Mouse (Mus musculus) intestine, embryonic 16.5 days (tissue): ENCODE data around the gene Ccz1. TPM values are rescaled to one million over a fixed set of nuclear protein-coding genes. Genes with fewer than 3 reads are reported as not detected.
"Not testable (repeated sequence)": the region's sequence is repeated elsewhere in the genome, so short reads cannot be mapped to it uniquely, and the experiment has no call there.

Experiments
- ATAC-seq: fragments of 200-750 bp; cut with Nextera tagmentation; 2 replicates; pipeline ENCODE4 v1.8.0; 2017; ENCODE audit warnings: moderate TSS enrichment, moderate library complexity
- H3K27ac ChIP-seq: fragments of 300-500 bp; sonication (generic); 2 replicates; pipeline ENCODE4 v1.5.1; 2014; ENCODE audit warnings: mild to moderate bottlenecking, low read length
- H3K27me3 ChIP-seq: fragments of 300-500 bp; sonication (generic); replicated peaks from 2 replicates; pipeline ENCODE4 v1.6.1; 2014; ENCODE audit warnings: low read length, control low read depth, mixed read lengths; ENCODE audit not compliant: control insufficient read depth, insufficient read depth
- H3K36me3 ChIP-seq: fragments of 300-500 bp; sonication (generic); 2 replicates; pipeline ENCODE4 v1.6.1; 2014; ENCODE audit warnings: low read length, control low read depth; ENCODE audit not compliant: control insufficient read depth, insufficient read depth
- H3K4me1 ChIP-seq: fragments of 300-500 bp; sonication (generic); 2 replicates; pipeline ENCODE4 v1.6.1; 2014; ENCODE audit warnings: low read length, control low read depth, mixed read lengths; ENCODE audit not compliant: control insufficient read depth, insufficient read depth
- H3K4me2 ChIP-seq: fragments of 300-500 bp; sonication (generic); 2 replicates; pipeline ENCODE4 v1.6.1; 2014; ENCODE audit warnings: low read depth, low read length, control low read depth
- H3K4me3 ChIP-seq: fragments of 300-500 bp; sonication (generic); 2 replicates; pipeline ENCODE4 v1.5.1; 2014; ENCODE audit warnings: mild to moderate bottlenecking, low read length
- H3K9ac ChIP-seq: fragments of 300-500 bp; sonication (generic); 2 replicates; pipeline ENCODE4 v1.6.1; 2014; ENCODE audit warnings: low read depth, low read length
- H3K9me3 ChIP-seq: fragments of 300-500 bp; sonication (generic); 2 replicates; pipeline ENCODE4 v1.6.1; 2016; ENCODE audit warnings: low read length, control low read depth; ENCODE audit not compliant: control insufficient read depth
- WGBS: fragments of 180-500 bp; shearing (Covaris S2); extraction: QIAGEN DNeasy Blood & Tissue Kit; methylation state at CpG from one replicate; pipeline ENCODE4 v1.1.7; 2014; 5-methylcytosine and 5-hydroxymethylcytosine counted together
- polyA plus RNA-seq: library from polyadenylated mRNA; unstranded; fragments of >200 nt; fragmentation: Nextera tagmentation; extraction: Ambion mirVana; gene quantifications from 2 replicates; pipeline ENCODE4 v1.2.1, GENCODE M21; 2015

Gene Ccz1
- polyA plus RNA-seq, 1 experiment from 2014 or later, result 74.2 TPM

DNA sequence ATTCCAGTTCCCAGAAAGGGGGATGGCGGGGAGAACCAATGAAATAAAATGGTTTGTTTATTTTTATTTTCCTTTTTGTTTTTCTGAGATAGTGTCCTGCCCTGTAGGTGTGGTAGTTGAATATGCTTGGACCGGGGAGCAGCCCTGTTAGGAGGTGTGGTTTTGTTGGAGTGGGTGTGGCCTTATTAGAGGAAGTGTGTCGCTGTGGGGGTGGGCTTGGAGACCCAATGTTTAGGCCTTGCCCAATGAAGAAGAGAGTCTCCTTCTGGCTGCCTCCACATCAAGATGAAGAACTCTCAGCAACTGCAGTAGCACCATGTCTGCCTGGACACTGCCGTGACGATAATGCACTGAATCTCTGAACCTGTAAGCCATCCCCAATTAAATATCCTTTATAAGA, 25.2 kb upstream of the Ccz1 start:
- Histone ChIP-seq H3K4me2 (no peak overlapping the region), H3K27me3 (no peaks in the 10 kb centered on the region), H3K4me3 (no peak overlapping the region), H3K4me1 (no peaks in the 10 kb centered on the region), H3K36me3 (no peaks in the 10 kb centered on the region), H3K9ac (no peak overlapping the region), H3K9me3 (no peaks in the 10 kb centered on the region), H3K27ac (no peak overlapping the region)
- ATAC-seq, result no peak
- 92% methylated on average over 5 of the region's 5 CpGs for WGBS

DNA sequence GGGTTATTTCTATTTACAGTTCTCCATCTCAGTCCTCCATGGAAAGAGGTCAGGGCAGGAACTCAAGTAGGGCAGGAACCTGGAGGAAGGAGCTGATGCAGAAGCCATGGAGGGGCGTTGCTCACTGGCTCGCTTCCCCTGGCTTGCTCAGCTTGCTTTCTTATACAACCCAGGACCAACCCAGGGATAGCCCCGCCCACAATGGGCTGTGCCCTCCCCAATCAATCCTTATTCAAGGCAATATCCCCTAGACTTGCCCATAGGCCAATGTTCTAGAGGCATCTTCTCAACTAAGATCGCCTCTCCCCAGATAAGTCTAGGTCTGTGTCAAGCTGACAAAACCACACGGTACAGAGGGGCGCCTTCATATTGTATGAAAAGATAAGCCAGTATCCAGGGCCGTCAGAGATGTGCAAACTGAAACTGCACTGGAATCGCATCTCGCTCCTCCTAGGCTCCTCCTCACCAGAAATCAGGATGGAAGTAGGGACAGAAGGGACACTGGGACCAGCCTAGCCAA, 24.5 kb upstream of the Ccz1 start:
- no peaks in the 10 kb centered on the region for H3K27me3 ChIP-seq
- H3K4me2 ChIP-seq, result no peak overlapping the region
- no peaks in the 10 kb centered on the region for H3K36me3 ChIP-seq
- 77% methylated on average over 9 of the region's 9 CpGs for WGBS
- H3K4me3 ChIP-seq, result no peak overlapping the region
- no peaks in the 10 kb centered on the region for H3K4me1 ChIP-seq
- no peak overlapping the region for H3K9ac ChIP-seq
- no peak for ATAC-seq
- no peak overlapping the region for H3K27ac ChIP-seq
- H3K9me3 ChIP-seq, result no peaks in the 10 kb centered on the region

DNA sequence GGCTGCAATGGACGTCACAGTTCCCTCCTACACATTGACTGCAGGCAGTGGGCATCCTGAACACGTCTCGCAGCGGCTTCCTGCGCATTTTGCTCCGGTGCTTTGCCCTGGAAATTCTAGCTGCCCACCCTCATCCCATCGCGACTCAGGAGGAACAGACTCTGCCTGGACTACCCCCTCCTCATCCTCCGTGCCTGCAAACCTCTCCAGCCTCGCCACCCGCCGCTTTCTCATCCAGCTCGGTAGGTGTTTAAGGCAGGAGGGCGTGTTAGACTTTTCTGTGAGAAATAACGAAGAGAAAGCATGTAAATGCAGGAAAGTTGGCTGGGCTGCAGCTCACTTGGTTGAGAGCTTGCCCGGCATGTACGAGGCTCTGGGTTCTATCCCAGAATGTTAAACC, 22.3 kb upstream of the Ccz1 start:
- no peaks in the 10 kb centered on the region for H3K27me3 ChIP-seq
- no peaks in the 10 kb centered on the region for H3K4me1 ChIP-seq
- no peak overlapping the region for H3K27ac ChIP-seq
- no peak overlapping the region for H3K4me3 ChIP-seq
- no peak overlapping the region for H3K4me2 ChIP-seq
- H3K9ac ChIP-seq, result no peak overlapping the region
- H3K9me3 ChIP-seq, result no peaks in the 10 kb centered on the region
- no peak for ATAC-seq
- 57% methylated on average over 17 of the region's 17 CpGs for WGBS
- H3K36me3 ChIP-seq, result no peaks in the 10 kb centered on the region

DNA sequence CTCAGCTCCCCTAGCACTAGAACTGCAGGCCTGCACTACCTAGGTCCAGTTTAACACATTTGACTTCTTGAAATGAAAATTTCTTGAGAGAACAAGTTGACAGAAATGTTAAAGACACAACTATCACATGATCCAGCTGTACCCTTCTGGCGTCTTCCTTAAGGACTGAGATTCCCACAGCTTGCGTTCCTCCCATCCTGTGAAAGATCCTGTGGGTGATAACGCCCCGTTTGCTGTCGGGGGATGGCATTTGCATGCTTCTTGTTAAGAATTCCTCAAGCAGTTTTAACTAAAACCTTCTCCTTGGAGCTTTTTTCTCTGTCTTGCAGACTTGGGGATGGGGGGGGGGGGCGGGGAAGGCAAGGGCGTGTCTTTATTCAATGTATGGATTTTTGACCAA, 19.9 kb upstream of the Ccz1 start:
- no peaks in the 10 kb centered on the region for H3K36me3 ChIP-seq
- no peak overlapping the region for H3K4me2 ChIP-seq
- no peaks in the 10 kb centered on the region for H3K27me3 ChIP-seq
- H3K4me1 ChIP-seq, result no peaks in the 10 kb centered on the region
- no peak overlapping the region for H3K4me3 ChIP-seq
- no peak overlapping the region for H3K9ac ChIP-seq
- H3K9me3 ChIP-seq, result no peaks in the 10 kb centered on the region
- H3K27ac ChIP-seq, result no peak overlapping the region
- 67% methylated on average over 7 of the region's 7 CpGs for WGBS
- no peak for ATAC-seq

DNA sequence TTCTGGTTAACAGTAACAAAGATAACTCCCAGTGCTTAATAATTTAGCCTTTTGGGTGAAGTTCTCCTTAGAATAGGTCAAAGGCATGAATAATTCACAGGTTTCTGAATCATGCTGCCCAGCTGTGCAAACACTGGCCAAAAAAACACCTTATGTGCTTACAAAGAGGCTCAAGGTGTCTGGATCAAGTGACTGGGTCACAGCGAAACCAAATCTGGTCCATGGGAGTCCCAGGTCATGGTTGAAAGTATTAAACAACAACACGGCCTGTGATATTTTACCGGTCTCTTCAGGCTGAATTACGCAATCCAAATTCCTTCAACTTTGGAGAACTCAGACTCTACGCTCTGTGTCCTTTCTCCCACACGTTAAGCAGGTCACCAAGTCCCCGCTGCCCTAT, 17.8 kb upstream of the Ccz1 start:
- no peak overlapping the region for H3K27ac ChIP-seq
- no peaks in the 10 kb centered on the region for H3K4me1 ChIP-seq
- H3K36me3 ChIP-seq, result no peaks in the 10 kb centered on the region
- H3K4me2 ChIP-seq, result no peak overlapping the region
- WGBS, result 89% methylated on average over 7 of the region's 7 CpGs
- H3K27me3 ChIP-seq, result no peaks in the 10 kb centered on the region
- H3K9me3 ChIP-seq, result no peaks in the 10 kb centered on the region
- no peak overlapping the region for H3K4me3 ChIP-seq
- no peak for ATAC-seq
- H3K9ac ChIP-seq, result no peak overlapping the region

DNA sequence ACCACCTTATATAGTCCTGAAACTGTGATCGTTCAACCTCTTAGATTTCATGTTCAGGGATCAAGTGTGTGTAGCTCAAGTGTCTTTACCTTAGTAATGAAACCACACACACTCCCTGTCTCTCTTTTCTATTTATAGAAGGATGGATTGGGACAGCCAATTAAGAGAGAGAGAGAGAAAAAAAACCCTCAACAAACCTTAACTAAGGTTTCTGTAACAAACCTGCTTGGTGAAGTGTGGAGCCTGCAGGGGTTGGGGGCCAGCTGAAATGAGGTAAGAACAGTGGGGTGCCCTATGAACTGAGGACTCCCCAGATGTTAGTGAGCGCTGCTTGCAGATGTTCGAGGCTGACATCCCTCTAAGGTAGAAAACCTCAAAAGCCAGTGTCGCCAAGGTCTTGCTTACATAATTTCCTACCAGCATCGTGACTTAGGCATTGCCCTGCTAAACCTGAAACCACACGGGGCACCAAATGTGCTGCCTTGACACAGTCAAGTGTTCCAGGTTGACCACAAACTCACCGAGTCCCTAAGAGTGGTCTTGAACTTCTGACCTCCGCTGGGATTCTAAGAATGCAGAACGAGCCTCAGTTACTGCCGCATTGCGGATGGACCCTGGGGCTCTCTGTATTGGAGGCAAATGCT, 12.1 kb upstream of the Ccz1 start, which contains the start of gene Ocm:
Gene Ocm (minus strand): TSS at position 51 of the 644 bp plus-strand sequence.
- Histone ChIP-seq H3K4me3 (no peak within 1 kb of the TSS), H3K4me2 (no peak within 1 kb of the TSS), H3K36me3 (no peaks in the 10 kb centered on the region), H3K27me3 (no peaks in the 10 kb centered on the region), H3K4me1 (no peaks in the 10 kb centered on the region), H3K9me3 (no peaks in the 10 kb centered on the region), H3K9ac (no peak within 1 kb of the TSS), H3K27ac (no peak within 1 kb of the TSS)
- 73% methylated on average over 11 of the region's 11 CpGs for WGBS
- ATAC-seq, result no peak

DNA sequence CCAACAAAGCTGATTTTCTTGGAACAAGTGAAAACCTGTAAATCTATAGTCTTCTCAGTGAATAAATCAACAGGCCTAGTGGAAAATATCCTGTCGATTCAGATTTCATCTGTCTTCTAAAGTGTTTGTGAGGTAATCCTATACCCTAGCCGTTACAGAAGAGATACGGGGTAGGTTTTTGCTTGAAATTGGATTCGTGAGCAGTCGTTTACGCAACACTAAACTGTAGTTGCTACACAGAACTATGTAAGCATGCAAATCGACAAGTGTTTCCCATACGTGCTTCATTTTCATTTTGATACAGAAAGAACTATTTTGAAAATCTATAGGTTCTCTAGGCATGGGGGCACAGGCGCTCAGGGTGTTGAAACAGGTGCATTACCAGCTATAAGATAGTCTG, 1.2 kb upstream of the Ccz1 start:
- no peak overlapping the region for H3K4me2 ChIP-seq
- WGBS, result 90% methylated on average over 9 of the region's 9 CpGs
- no peaks in the 10 kb centered on the region for H3K4me1 ChIP-seq
- H3K27ac ChIP-seq, result no peak overlapping the region
- H3K4me3 ChIP-seq, result no peak overlapping the region
- no peaks in the 10 kb centered on the region for H3K36me3 ChIP-seq
- no peak for ATAC-seq
- no peaks in the 10 kb centered on the region for H3K27me3 ChIP-seq
- no peak overlapping the region for H3K9ac ChIP-seq
- H3K9me3 ChIP-seq, result no peaks in the 10 kb centered on the region

DNA sequence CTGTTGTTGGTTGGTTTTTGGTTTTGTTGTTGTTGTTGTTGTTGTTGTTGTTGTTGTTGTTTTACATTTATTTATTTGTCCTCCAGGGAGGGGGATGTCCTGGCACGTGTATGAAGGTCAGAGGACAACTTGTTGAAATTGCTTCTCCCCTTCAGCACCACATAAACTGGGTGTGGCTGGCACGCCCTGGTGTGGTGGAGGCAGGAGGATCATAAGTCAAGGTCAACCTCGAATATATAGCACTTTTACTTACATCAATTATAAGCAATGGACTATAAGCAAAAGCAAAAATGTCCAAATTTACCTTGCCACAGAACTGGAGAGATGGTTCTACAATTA, 604 bp upstream of the Ccz1 start:
- Histone ChIP-seq H3K4me2 (peak overlapping the region; percentile 42), H3K4me3 (peak overlapping the region; percentile 95; the same call in 1 of the 2 replicates), H3K9ac (no peak overlapping the region), H3K4me1 (no peaks in the 10 kb centered on the region), H3K9me3 (no peaks in the 10 kb centered on the region), H3K27ac (no peak overlapping the region), H3K36me3 (no peaks in the 10 kb centered on the region; the same call in 1 of the 2 replicates), H3K27me3 (no peaks in the 10 kb centered on the region)
- 55% methylated on average over 3 of the region's 3 CpGs for WGBS
- ATAC-seq, result peak; percentile 58

DNA sequence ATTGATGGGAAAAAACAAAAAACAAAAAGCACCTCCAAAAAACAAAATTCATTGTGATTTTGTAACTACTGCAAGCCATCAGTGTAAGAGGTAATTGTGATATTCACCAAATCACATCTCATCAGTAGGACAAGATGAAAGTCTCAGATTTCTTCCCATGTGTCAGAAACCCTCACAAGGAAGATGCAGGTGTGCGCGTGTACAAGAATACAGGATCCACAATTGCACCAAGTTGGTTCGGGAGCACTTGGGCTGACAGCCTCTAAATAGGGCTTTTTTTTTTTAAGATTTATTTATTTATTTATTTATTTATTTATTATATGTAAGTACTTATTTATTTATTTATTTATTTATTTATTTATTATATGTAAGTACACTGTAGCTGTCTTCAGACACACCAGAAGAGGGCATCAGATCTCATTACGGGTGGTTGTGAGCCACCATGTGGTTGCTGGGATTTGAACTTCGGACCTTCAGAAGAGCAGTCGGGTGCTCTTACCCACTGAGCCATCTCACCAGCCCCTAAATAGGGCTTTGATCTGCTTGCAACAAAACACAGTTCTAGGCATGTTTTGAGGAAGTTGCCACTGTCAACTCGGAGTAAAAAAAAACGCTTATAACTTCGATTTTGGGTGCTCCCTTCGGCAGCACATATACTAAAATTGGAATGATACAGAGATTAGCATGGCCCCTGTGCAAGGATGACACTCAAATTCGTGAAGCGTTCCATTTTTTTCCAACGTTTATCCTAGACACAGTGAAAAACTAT, 1.1 kb downstream of the Ccz1 start:
- H3K4me1 ChIP-seq, H3K36me3 ChIP-seq, H3K9ac ChIP-seq, H3K9me3 ChIP-seq, H3K27ac ChIP-seq, ATAC-seq, H3K27me3 ChIP-seq: not testable (repeated sequence)
- 58% methylated on average over 12 of the region's 13 CpGs for WGBS
- H3K4me3 ChIP-seq, result peak overlapping the region; percentile 95
- peak overlapping the region; percentile 43; the same call in 1 of the 2 replicates for H3K4me2 ChIP-seq
